Mouse (Mus musculus): ENCODE results near the gene Smad6. TPM values are rescaled to one million over a fixed set of nuclear protein-coding genes. Genes with fewer than 3 reads are reported as not detected.

The Smad6 gene
- polyA plus RNA-seq, 1 experiment: 34.5 TPM

GRCm38 (mm10) chr9:63993256-63993655 lies 28.6 kb downstream of the Smad6 start:
- Histone ChIP-seq H3K4me1 (ENCODE audit: control insufficient read depth, insufficient read depth, low read length) (no peaks in the 10 kb centered on the region), H3K27ac (ENCODE audit: control insufficient read depth, insufficient read depth, low read depth, low read length) (no peak overlapping the region)

GRCm38 (mm10) chr9:63992761-63993160 lies 29.1 kb downstream of the Smad6 start:
- TF ChIP-seq CTCF (IDR thresholded peaks at IDR 0.05; ENCODE audit: control insufficient read depth, insufficient read depth, insufficient replicate concordance, low read depth, low read length) (no peak), POLR2A (IDR thresholded peaks at IDR 0.05; ENCODE audit: control insufficient read depth, low read depth, low read length) (no peak)
- H3K36me3 ChIP-seq (ENCODE audit: control insufficient read depth, insufficient read depth, low read length): no peaks in the 10 kb centered on the region
- no peaks in the 10 kb centered on the region for H3K4me1 ChIP-seq (ENCODE audit: control insufficient read depth, insufficient read depth, low read length)
- H3K4me3 ChIP-seq (ENCODE audit: control insufficient read depth, low read depth, low read length): no peak overlapping the region
- H3K27ac ChIP-seq (ENCODE audit: control insufficient read depth, insufficient read depth, low read depth, low read length): no peak overlapping the region
- H3K27me3 ChIP-seq (ENCODE audit: control insufficient read depth, insufficient read depth, low read length): no peaks in the 10 kb centered on the region

More at GRCm38 (mm10) chr9:63993256-63993655, 28.6 kb downstream of the Smad6 start:
- TF ChIP-seq CTCF (IDR thresholded peaks at IDR 0.05; ENCODE audit: control insufficient read depth, insufficient read depth, insufficient replicate concordance, low read depth, low read length) (no peak), POLR2A (IDR thresholded peaks at IDR 0.05; ENCODE audit: control insufficient read depth, low read depth, low read length) (no peak)
- no peaks in the 10 kb centered on the region for H3K36me3 ChIP-seq (ENCODE audit: control insufficient read depth, insufficient read depth, low read length)
- no peak overlapping the region for H3K4me3 ChIP-seq (ENCODE audit: control insufficient read depth, low read depth, low read length)
- H3K27me3 ChIP-seq (ENCODE audit: control insufficient read depth, insufficient read depth, low read length): no peaks in the 10 kb centered on the region

GRCm38 (mm10) chr9:63991193-63991592 lies 30.7 kb downstream of the Smad6 start:
- H3K4me3 ChIP-seq (ENCODE audit: control insufficient read depth, low read depth, low read length): no peak overlapping the region
- no peaks in the 10 kb centered on the region for H3K36me3 ChIP-seq (ENCODE audit: control insufficient read depth, insufficient read depth, low read length)
- no peak for TF ChIP-seq CTCF (IDR thresholded peaks at IDR 0.05; ENCODE audit: control insufficient read depth, insufficient read depth, insufficient replicate concordance, low read depth, low read length)
- no peak for TF ChIP-seq POLR2A (IDR thresholded peaks at IDR 0.05; ENCODE audit: control insufficient read depth, low read depth, low read length)
- H3K27ac ChIP-seq (ENCODE audit: control insufficient read depth, insufficient read depth, low read depth, low read length): no peak overlapping the region
- H3K27me3 ChIP-seq (ENCODE audit: control insufficient read depth, insufficient read depth, low read length): no peaks in the 10 kb centered on the region
- H3K4me1 ChIP-seq (ENCODE audit: control insufficient read depth, insufficient read depth, low read length): no peaks in the 10 kb centered on the region

GRCm38 (mm10) chr9:63989641-63990040 lies 32.2 kb downstream of the Smad6 start:
- H3K36me3 ChIP-seq (ENCODE audit: control insufficient read depth, insufficient read depth, low read length): no peaks in the 10 kb centered on the region
- TF ChIP-seq POLR2A (IDR thresholded peaks at IDR 0.05; ENCODE audit: control insufficient read depth, low read depth, low read length): no peak
- no peak for TF ChIP-seq CTCF (IDR thresholded peaks at IDR 0.05; ENCODE audit: control insufficient read depth, insufficient read depth, insufficient replicate concordance, low read depth, low read length)
- H3K4me3 ChIP-seq (ENCODE audit: control insufficient read depth, low read depth, low read length): no peak overlapping the region
- H3K4me1 ChIP-seq (ENCODE audit: control insufficient read depth, insufficient read depth, low read length): no peaks in the 10 kb centered on the region
- H3K27me3 ChIP-seq (ENCODE audit: control insufficient read depth, insufficient read depth, low read length): no peaks in the 10 kb centered on the region
- no peak overlapping the region for H3K27ac ChIP-seq (ENCODE audit: control insufficient read depth, insufficient read depth, low read depth, low read length)

GRCm38 (mm10) chr9:63989214-63989613 lies 32.6 kb downstream of the Smad6 start:
- TF ChIP-seq POLR2A (IDR thresholded peaks at IDR 0.05; ENCODE audit: control insufficient read depth, low read depth, low read length) (no peak), CTCF (IDR thresholded peaks at IDR 0.05; ENCODE audit: control insufficient read depth, insufficient read depth, insufficient replicate concordance, low read depth, low read length) (no peak)
- no peak overlapping the region for H3K27ac ChIP-seq (ENCODE audit: control insufficient read depth, insufficient read depth, low read depth, low read length)
- H3K4me3 ChIP-seq (ENCODE audit: control insufficient read depth, low read depth, low read length): no peak overlapping the region
- no peaks in the 10 kb centered on the region for H3K4me1 ChIP-seq (ENCODE audit: control insufficient read depth, insufficient read depth, low read length)
- no peaks in the 10 kb centered on the region for H3K27me3 ChIP-seq (ENCODE audit: control insufficient read depth, insufficient read depth, low read length)
- H3K36me3 ChIP-seq (ENCODE audit: control insufficient read depth, insufficient read depth, low read length): no peaks in the 10 kb centered on the region

GRCm38 (mm10) chr9:63985125-63985524 lies 36.7 kb downstream of the Smad6 start:
- H3K4me1 ChIP-seq (ENCODE audit: control insufficient read depth, insufficient read depth, low read length): no peaks in the 10 kb centered on the region

GRCm38 (mm10) chr9:63982937-63983632 lies 38.8 kb downstream of the Smad6 start:
- Histone ChIP-seq H3K4me3 (ENCODE audit: control insufficient read depth, low read depth, low read length) (no peak overlapping the region), H3K27ac (ENCODE audit: control insufficient read depth, insufficient read depth, low read depth, low read length) (no peak overlapping the region), H3K27me3 (ENCODE audit: control insufficient read depth, insufficient read depth, low read length) (no peaks in the 10 kb centered on the region), H3K36me3 (ENCODE audit: control insufficient read depth, insufficient read depth, low read length) (no peaks in the 10 kb centered on the region), H3K4me1 (ENCODE audit: control insufficient read depth, insufficient read depth, low read length) (no peaks in the 10 kb centered on the region)
- TF ChIP-seq POLR2A (IDR thresholded peaks at IDR 0.05; ENCODE audit: control insufficient read depth, low read depth, low read length) (no peak), CTCF (IDR thresholded peaks at IDR 0.05; ENCODE audit: control insufficient read depth, insufficient read depth, insufficient replicate concordance, low read depth, low read length) (no peak)

More at GRCm38 (mm10) chr9:63985125-63985524, 36.7 kb downstream of the Smad6 start:
- H3K27me3 ChIP-seq (ENCODE audit: control insufficient read depth, insufficient read depth, low read length): no peaks in the 10 kb centered on the region
- TF ChIP-seq POLR2A (IDR thresholded peaks at IDR 0.05; ENCODE audit: control insufficient read depth, low read depth, low read length): no peak
- no peak for TF ChIP-seq CTCF (IDR thresholded peaks at IDR 0.05; ENCODE audit: control insufficient read depth, insufficient read depth, insufficient replicate concordance, low read depth, low read length)
- H3K27ac ChIP-seq (ENCODE audit: control insufficient read depth, insufficient read depth, low read depth, low read length): no peak overlapping the region
- no peak overlapping the region for H3K4me3 ChIP-seq (ENCODE audit: control insufficient read depth, low read depth, low read length)
- no peaks in the 10 kb centered on the region for H3K36me3 ChIP-seq (ENCODE audit: control insufficient read depth, insufficient read depth, low read length)

Measured in testis, adult 2 months (tissue).